Mouse (Mus musculus) hindbrain, embryonic 15.5 days (tissue): ENCODE measurements around the gene Ensa. TPM values are rescaled to one million over a fixed set of nuclear protein-coding genes. Genes with fewer than 3 reads are reported as not detected.
A peak's percentile ranks its signal among the peaks of the same experiment; 100 is the strongest.

ENCODE experiments used
- ATAC-seq: fragments of 200-750 bp; cut with Nextera tagmentation; 2 replicates; pipeline ENCODE4 v1.8.0; 2017; ENCODE audit warnings: low read depth, moderate number of reproducible peaks, moderate TSS enrichment; ENCODE audit not compliant: low FRiP score
- H3K27ac ChIP-seq: fragments of 300-500 bp; sonication (generic); replicated peaks from 2 replicates; pipeline ENCODE4 v1.5.1; 2015; ENCODE audit warnings: mild to moderate bottlenecking, inconsistent platforms
- H3K27me3 ChIP-seq: fragments of 300-500 bp; sonication (generic); 2 replicates; pipeline ENCODE4 v1.6.1; 2015; ENCODE audit warnings: control low read depth, inconsistent platforms
- H3K36me3 ChIP-seq: fragments of 300-500 bp; sonication (generic); 2 replicates; pipeline ENCODE4 v1.6.1; 2015; ENCODE audit warnings: control low read depth, inconsistent platforms
- H3K4me1 ChIP-seq: fragments of 300-500 bp; sonication (generic); replicated peaks from 2 replicates; pipeline ENCODE4 v1.6.1; 2015; ENCODE audit warnings: control low read depth, inconsistent platforms
- H3K4me2 ChIP-seq: fragments of 300-500 bp; sonication (generic); 2 replicates; pipeline ENCODE4 v1.6.1; 2015; ENCODE audit warnings: moderate library complexity, mild to moderate bottlenecking, inconsistent platforms
- H3K4me3 ChIP-seq: fragments of 300-500 bp; sonication (generic); 2 replicates; pipeline ENCODE4 v1.5.1; 2015; ENCODE audit warnings: mild to moderate bottlenecking, inconsistent platforms
- H3K9ac ChIP-seq: fragments of 300-500 bp; sonication (generic); 2 replicates; pipeline ENCODE4 v1.6.1; 2015; ENCODE audit warnings: inconsistent platforms
- H3K9me3 ChIP-seq: fragments of 300-500 bp; sonication (generic); 2 replicates; pipeline ENCODE4 v1.6.1; 2016; ENCODE audit warnings: control low read depth, inconsistent platforms
- WGBS: fragments of 180-500 bp; shearing (Covaris S2); methylation state at CpG from one replicate; pipeline ENCODE4 v1.1.7; 2015; 5-methylcytosine and 5-hydroxymethylcytosine counted together
- polyA plus RNA-seq: library from polyadenylated mRNA; unstranded; fragments of >200 nt; fragmentation: Nextera tagmentation; extraction: Ambion mirVana; gene quantifications from 2 replicates; pipeline ENCODE4 v1.2.1, GENCODE M21; 2015

The Ensa gene
- polyA plus RNA-seq, 1 experiment from 2014 or later: 109 TPM

GRCm38 (mm10) chr3:95658868-95659712 lies 34.3 kb downstream of the Ensa start:
- no peaks in the 10 kb centered on the region for H3K27me3 ChIP-seq
- ATAC-seq: peak; percentile 84
- under 1% methylated on average over 105 of the region's 113 CpGs for WGBS
- H3K4me3 ChIP-seq: peak overlapping the region; percentile 91
- peaks cover 45% of the 10 kb centered on the region for H3K4me1 ChIP-seq
- H3K9ac ChIP-seq: peak overlapping the region; percentile 95
- peak overlapping the region; percentile 89 for H3K4me2 ChIP-seq
- H3K36me3 ChIP-seq: peaks cover 23% of the 10 kb centered on the region
- H3K9me3 ChIP-seq: no peaks in the 10 kb centered on the region
- peak overlapping the region; percentile 98 for H3K27ac ChIP-seq

GRCm38 (mm10) chr3:95659948-95660347 lies 35.2 kb downstream of the Ensa start:
- Histone ChIP-seq H3K9me3 (no peaks in the 10 kb centered on the region), H3K4me1 (peaks cover 48% of the 10 kb centered on the region), H3K4me3 (peak overlapping the region; percentile 91), H3K27ac (peak overlapping the region; percentile 98), H3K27me3 (no peaks in the 10 kb centered on the region), H3K4me2 (peak overlapping the region; percentile 89), H3K9ac (peak overlapping the region; percentile 95), H3K36me3 (peaks cover 29% of the 10 kb centered on the region)
- 2% methylated on average over 8 of the region's 8 CpGs for WGBS
- no peak for ATAC-seq

DNA sequence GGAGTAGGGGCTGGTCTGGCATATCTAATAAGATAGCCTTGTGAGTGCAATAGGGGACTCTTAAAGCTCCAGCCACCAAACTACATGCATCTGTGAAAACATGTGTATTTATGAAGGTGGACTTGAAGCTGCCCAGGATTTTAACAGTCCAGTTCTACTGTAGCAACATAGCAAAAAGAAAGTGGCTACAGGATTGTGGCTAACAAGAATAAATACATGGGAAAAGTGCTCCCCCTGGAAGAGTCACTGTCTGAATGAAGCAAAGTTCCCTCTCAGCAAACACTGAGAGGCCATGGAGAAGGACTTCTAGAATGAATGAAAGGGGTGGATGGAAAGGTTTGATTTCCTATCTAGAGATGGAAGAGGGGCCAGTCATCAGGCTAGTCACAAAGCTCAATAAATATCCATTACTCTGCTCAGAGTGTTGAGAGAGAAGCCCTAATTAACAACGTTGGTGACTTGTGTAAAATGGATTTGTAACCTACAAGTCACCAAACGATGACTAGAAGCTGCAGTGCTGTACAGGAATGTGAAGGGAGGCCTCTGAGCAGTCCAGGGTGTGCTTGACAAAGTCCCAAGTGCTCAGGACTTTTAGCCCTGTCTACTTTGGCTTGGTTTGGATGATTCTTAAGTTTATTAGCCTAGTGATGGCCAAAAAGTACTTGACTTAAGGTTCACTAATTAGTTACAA lies 36.1 kb downstream of the Ensa start:
- Histone ChIP-seq H3K4me1 (peaks cover 48% of the 10 kb centered on the region), H3K9ac (peak overlapping the region; percentile 95), H3K27me3 (no peaks in the 10 kb centered on the region), H3K36me3 (peaks cover 29% of the 10 kb centered on the region), H3K4me2 (peak overlapping the region; percentile 89), H3K9me3 (no peaks in the 10 kb centered on the region), H3K27ac (no peak overlapping the region), H3K4me3 (peak overlapping the region; percentile 91)
- no peak for ATAC-seq
- 55% methylated on average over 2 of the region's 2 CpGs for WGBS

DNA sequence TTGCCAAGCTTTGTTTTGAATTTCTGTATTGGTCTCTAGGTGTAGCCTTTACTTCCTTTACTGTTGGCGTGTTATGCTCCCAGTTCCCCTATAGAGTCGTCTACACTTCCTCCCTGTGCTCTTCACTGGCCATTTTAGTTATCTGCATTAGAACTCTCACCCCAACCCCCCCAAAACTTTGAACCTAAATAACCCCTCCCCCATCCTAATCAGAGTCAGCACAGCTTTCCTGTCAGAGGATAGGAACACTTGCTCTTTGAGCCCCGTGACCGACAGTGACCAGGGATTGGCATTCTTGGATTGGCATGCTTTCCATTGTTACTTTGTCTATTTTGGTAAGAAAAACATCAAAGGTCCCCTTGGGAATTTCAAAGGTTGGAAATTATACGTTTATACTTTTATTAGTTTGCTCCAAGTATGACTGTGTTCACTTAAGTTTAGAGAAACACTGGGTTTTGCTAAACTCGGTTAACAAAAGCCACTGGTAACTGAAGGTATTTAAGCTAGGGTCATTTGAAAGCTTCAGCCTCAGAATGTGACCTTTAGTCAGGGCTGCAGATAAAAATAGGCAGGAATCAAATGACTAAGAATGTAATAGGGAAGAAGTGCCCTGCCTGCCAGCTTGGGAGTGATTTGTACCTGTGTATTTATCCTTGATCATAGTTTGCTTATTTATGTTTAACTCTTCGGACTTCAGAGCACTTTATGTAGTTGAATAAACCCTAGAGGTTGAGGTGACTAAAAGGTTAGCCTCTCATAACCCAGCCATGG lies 37.3 kb downstream of the Ensa start:
- WGBS: 69% methylated on average over 7 of the region's 7 CpGs
- peaks cover 29% of the 10 kb centered on the region for H3K36me3 ChIP-seq
- no peak for ATAC-seq
- H3K4me1 ChIP-seq: peaks cover 52% of the 10 kb centered on the region
- H3K27me3 ChIP-seq: no peaks in the 10 kb centered on the region
- H3K4me3 ChIP-seq: no peak overlapping the region
- peak overlapping the region; percentile 89 for H3K4me2 ChIP-seq
- H3K9me3 ChIP-seq: no peaks in the 10 kb centered on the region
- H3K27ac ChIP-seq: no peak overlapping the region
- H3K9ac ChIP-seq: no peak overlapping the region

DNA sequence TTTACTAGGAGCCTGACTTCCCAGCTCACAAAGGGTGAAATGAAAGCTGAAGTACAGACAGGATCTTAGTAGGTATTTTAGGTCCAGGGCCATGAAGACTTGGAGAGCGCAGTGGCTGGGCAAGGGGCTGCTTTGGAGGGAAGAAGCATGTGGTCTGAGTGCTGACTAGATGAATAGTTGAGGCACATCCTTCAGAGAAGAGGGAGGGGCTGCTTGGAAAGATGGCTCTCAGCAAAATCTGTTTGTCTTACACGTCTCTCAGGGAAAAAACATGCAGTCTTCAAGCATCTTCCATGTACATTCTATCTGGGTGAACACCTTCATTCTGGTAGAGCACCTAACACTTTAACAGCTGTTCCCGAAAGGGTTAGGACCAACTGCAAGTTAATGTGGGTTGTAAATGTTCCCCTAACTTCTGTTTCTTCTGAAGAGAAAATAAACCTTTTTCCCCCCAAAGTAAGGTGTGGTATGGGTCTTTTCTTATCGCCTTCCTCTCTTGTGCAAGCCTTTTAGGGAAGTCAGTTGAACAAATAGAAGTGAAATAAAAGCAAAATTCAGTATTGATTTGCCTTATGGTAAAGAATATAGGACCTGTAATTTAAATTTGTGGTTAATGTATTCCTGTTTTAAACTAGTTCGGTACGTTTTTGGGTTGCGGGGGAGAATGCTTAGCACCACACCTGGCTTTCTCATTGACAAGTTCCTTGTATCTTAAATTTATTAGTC lies 38.1 kb downstream of the Ensa start:
- Histone ChIP-seq H3K4me1 (peaks cover 55% of the 10 kb centered on the region), H3K36me3 (peaks cover 29% of the 10 kb centered on the region), H3K4me2 (peak overlapping the region; percentile 89; the same call in 1 of the 2 replicates), H3K27ac (no peak overlapping the region), H3K4me3 (no peak overlapping the region), H3K9ac (no peak overlapping the region), H3K27me3 (no peaks in the 10 kb centered on the region), H3K9me3 (no peaks in the 10 kb centered on the region)
- 82% methylated on average over 7 of the region's 7 CpGs for WGBS
- ATAC-seq: no peak

DNA sequence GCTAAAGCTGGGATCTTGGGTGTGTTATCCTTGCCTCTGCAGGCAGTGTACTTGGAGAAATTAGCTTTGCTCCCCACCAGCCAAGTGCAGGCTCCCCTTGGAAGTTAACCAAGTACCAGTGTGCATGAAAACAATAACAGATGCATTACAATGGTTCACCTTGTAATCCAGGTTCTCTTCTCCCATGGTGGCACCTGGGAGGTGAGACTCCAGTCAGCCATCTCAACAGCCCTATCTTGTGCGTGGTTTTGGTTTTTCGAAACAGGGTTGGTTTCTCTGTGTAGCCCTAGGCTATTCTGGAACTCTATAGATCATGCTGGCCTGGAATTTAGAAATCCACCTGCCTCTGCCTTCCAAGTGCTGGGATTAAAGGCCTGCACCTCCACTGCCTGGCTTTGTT lies 38.7 kb downstream of the Ensa start:
- H3K9ac ChIP-seq: no peak overlapping the region
- no peak for ATAC-seq
- H3K4me1 ChIP-seq: peaks cover 56% of the 10 kb centered on the region
- no peaks in the 10 kb centered on the region for H3K27me3 ChIP-seq
- H3K9me3 ChIP-seq: no peaks in the 10 kb centered on the region
- H3K27ac ChIP-seq: no peak overlapping the region
- peaks cover 29% of the 10 kb centered on the region for H3K36me3 ChIP-seq
- no peak overlapping the region for H3K4me2 ChIP-seq
- 87% methylated on average over 2 of the region's 2 CpGs for WGBS
- no peak overlapping the region for H3K4me3 ChIP-seq

- Histone ChIP-seq H3K4me3 (no peak overlapping the region), H3K4me2 (no peak overlapping the region), H3K36me3 (peaks cover 29% of the 10 kb centered on the region), H3K27ac (no peak overlapping the region), H3K9me3 (no peaks in the 10 kb centered on the region), H3K9ac (no peak overlapping the region), H3K4me1 (peaks cover 56% of the 10 kb centered on the region), H3K27me3 (no peaks in the 10 kb centered on the region)
- WGBS: 92% methylated on average over 3 of the region's 3 CpGs
- ATAC-seq: no peak
These were observed 39.3 kb downstream of the Ensa start for GRCm38 (mm10) chr3:95663969-95664608.

GRCm38 (mm10) chr3:95664940-95665352 lies 40.2 kb downstream of the Ensa start:
- 89% methylated on average over 4 of the region's 4 CpGs for WGBS
- no peak overlapping the region for H3K9ac ChIP-seq
- no peaks in the 10 kb centered on the region for H3K9me3 ChIP-seq
- H3K27ac ChIP-seq: no peak overlapping the region
- peaks cover 29% of the 10 kb centered on the region for H3K36me3 ChIP-seq
- H3K4me3 ChIP-seq: no peak overlapping the region
- ATAC-seq: no peak
- H3K4me1 ChIP-seq: peaks cover 56% of the 10 kb centered on the region
- no peak overlapping the region for H3K4me2 ChIP-seq
- H3K27me3 ChIP-seq: no peaks in the 10 kb centered on the region

DNA sequence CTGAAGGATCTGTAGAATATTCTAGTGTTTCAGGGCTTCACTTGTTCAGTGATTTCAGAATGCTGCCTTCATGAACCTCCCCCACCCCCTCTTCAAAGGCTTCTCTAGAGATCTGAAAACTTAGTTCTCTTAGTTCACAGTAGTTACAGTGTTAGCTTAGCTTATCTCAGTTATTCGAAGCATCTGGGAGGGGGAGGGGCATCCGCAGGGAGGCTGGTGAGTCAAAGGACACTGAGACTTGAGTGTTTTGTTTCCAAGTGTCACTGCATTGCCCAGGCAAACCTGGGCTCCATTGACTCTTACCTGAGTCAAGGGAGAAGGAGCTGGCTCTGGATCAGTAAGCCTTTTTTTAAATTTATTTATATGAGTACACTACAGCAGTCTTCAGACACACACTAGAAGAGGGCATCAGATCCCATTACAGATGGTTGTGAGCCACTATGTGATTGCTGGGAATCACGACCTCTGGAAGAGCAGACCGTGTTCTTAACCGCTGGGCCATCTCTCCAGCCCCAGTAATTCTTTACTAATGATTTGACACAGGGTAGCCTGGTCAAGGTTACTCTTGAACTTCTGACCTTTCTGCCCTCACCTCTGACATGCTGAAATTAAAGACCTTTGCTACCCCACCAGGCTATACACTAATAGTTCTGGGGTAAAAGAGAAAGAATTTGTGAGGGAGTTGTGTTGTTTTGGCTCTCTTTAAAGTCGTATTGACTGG lies 41.5 kb downstream of the Ensa start:
- Histone ChIP-seq H3K4me2 (no peak overlapping the region), H3K27ac (no peak overlapping the region), H3K27me3 (no peaks in the 10 kb centered on the region), H3K4me3 (no peak overlapping the region), H3K4me1 (peaks cover 44% of the 10 kb centered on the region), H3K9me3 (no peaks in the 10 kb centered on the region), H3K36me3 (peaks cover 29% of the 10 kb centered on the region), H3K9ac (no peak overlapping the region)
- 70% methylated on average over 6 of the region's 6 CpGs for WGBS
- no peak for ATAC-seq

DNA sequence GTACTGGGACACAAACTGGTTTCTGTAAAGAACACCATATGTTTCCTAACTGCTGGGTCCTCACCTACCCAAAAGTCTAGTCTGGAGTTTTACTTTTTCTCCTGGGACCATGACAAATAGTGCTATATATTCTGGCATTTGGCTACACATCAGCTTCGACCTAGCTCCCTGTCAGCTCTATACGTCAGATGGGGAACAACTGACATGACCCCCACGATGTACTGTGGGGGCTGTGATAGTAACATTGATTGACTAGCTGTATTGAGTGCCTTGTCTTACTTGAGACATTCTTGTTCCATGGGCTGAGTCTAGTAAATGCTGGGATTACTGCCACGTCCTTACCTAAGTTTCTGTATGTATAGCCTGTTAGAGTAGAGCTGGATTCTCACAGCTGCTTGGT lies 42.7 kb downstream of the Ensa start:
- no peak for ATAC-seq
- 54% methylated on average over 4 of the region's 4 CpGs for WGBS
- Histone ChIP-seq H3K36me3 (peaks cover 22% of the 10 kb centered on the region), H3K9me3 (no peaks in the 10 kb centered on the region), H3K4me1 (peaks cover 32% of the 10 kb centered on the region), H3K9ac (0 out of 2 replicates have a peak overlapping the region, but pooled peaks have one; percentile 12), H3K27ac (peak overlapping the region; percentile 78), H3K4me3 (no peak overlapping the region), H3K27me3 (no peaks in the 10 kb centered on the region), H3K4me2 (peak overlapping the region; percentile 14; the same call in 1 of the 2 replicates)
